Mouse (Mus musculus) stomach, embryonic 15.5 days (tissue): ENCODE results near the gene Rars. TPM values are rescaled to one million over a fixed set of nuclear protein-coding genes. Genes with fewer than 3 reads are reported as not detected.
A peak's percentile ranks its signal among the peaks of the same experiment; 100 is the strongest.

ENCODE experiments used
- ATAC-seq: fragments of 200-750 bp; cut with Nextera tagmentation; 2 replicates; pipeline ENCODE4 v1.8.0; 2017; ENCODE audit warnings: low read depth, moderate number of reproducible peaks, moderate TSS enrichment; ENCODE audit not compliant: insufficient read depth, low FRiP score
- H3K27ac ChIP-seq: fragments of 300-500 bp; sonication (generic); 2 replicates; pipeline ENCODE4 v1.5.1; 2015; ENCODE audit warnings: mild to moderate bottlenecking, inconsistent platforms
- H3K27me3 ChIP-seq: fragments of 300-500 bp; sonication (generic); replicated peaks from 2 replicates; pipeline ENCODE4 v1.6.1; 2015; ENCODE audit warnings: inconsistent platforms
- H3K36me3 ChIP-seq: fragments of 300-500 bp; sonication (generic); 2 replicates; pipeline ENCODE4 v1.6.1; 2015; ENCODE audit warnings: inconsistent platforms
- H3K4me1 ChIP-seq: fragments of 300-500 bp; sonication (generic); 2 replicates; pipeline ENCODE4 v1.6.1; 2015; ENCODE audit warnings: inconsistent platforms
- H3K4me2 ChIP-seq: fragments of 300-500 bp; sonication (generic); 2 replicates; pipeline ENCODE4 v1.6.1; 2015; ENCODE audit warnings: mild to moderate bottlenecking, inconsistent platforms
- H3K4me3 ChIP-seq: fragments of 300-500 bp; sonication (generic); replicated peaks from 2 replicates; pipeline ENCODE4 v1.5.1; 2015; ENCODE audit warnings: inconsistent platforms
- H3K9ac ChIP-seq: fragments of 300-500 bp; sonication (generic); 2 replicates; pipeline ENCODE4 v1.6.1; 2015; ENCODE audit warnings: inconsistent platforms
- H3K9me3 ChIP-seq: fragments of 300-500 bp; sonication (generic); 2 replicates; pipeline ENCODE4 v1.6.1; 2016; ENCODE audit warnings: inconsistent platforms
- WGBS: fragments of 180-500 bp; shearing (Covaris S2); methylation state at CpG from one replicate; pipeline ENCODE4 v1.1.7; 2015; 5-methylcytosine and 5-hydroxymethylcytosine counted together
- polyA plus RNA-seq: library from polyadenylated mRNA; unstranded; fragments of >200 nt; fragmentation: Nextera tagmentation; extraction: Ambion mirVana; gene quantifications from 2 replicates; pipeline ENCODE4 v1.2.1, GENCODE M21; 2015

Rars gene
- polyA plus RNA-seq = 81.6 and 94.9 TPM in 2 replicates

DNA sequence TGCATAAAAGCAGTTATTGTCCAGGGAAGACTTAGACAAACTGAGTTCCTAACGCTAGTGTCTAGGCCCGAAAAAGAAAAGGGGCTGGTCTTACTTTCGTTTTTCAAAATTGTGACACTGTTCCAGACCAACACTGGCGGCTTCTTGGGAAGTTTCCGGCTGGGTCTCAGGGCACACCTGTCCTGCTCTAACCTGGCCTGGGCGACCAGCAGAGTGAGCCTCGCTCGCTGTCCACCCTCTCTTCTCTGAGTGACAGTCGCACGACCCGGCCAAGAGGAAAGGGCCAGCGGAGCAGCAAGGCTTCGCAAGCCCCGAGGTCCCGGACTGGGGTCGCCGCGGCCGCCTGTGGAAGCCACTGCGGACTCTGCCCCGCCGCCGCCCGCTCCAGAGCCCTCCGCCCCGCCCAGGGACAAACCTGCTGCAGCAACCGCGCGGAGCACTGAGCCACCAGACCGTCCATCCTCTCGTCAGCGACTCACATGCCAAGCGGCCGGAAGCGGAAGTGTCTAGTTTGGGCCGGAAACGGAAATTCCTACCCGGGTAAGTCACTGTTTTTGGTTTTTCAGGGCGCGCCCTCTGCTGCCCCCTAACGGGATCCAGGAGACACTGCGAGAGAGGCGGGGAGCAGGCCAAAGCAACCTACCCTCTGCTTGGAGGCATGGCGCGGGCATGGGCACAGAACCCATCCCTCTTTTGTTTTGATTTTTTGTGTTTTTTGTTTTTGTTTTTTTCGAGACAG lies at the start of gene Rars:
Gene Rars (minus strand): TSS at position 485 of the 739 bp plus-strand sequence.
- peak; percentile 70 for ATAC-seq
- H3K9me3 ChIP-seq = no peaks in the 10 kb centered on the region
- H3K4me1 ChIP-seq = peaks cover 10% of the 10 kb centered on the region; the same call in 1 of the 2 replicates
- no peaks in the 10 kb centered on the region for H3K27me3 ChIP-seq
- peak within 1 kb of the TSS; percentile 98 for H3K4me3 ChIP-seq
- H3K27ac ChIP-seq = peak within 1 kb of the TSS; percentile 73
- under 1% methylated on average over 46 of the region's 46 CpGs for WGBS
- H3K4me2 ChIP-seq = peak within 1 kb of the TSS; percentile 65
- peak within 1 kb of the TSS; percentile 97 for H3K9ac ChIP-seq
- 0 out of 2 replicates have a peak, but pooled peaks cover 3% of the 10 kb centered on the region for H3K36me3 ChIP-seq

DNA sequence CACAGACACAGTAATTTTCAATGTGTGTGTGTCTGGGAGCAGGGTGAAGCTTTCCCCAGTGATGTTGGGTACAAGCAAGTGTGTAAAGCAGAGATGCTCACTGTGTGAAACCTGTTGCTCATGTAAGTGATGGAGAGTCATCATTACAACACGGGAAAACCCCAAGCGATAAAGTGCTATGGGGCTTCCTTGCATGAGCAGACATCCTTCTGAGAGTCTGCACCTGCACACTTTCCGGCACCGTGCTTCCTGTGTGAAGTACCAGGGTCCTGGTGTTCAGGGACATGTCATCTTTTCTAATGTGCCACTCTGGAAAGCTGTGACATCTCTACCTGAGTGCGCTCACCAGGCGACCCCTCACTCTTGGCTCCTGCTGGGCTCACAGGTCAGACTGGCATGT lies 48.5 kb upstream of the Rars start:
- WGBS = 91% methylated on average over 6 of the region's 6 CpGs
- no peak overlapping the region for H3K4me2 ChIP-seq
- no peaks in the 10 kb centered on the region for H3K4me1 ChIP-seq
- H3K4me3 ChIP-seq = no peak overlapping the region
- H3K27me3 ChIP-seq = no peaks in the 10 kb centered on the region
- no peak overlapping the region for H3K9ac ChIP-seq
- no peaks in the 10 kb centered on the region for H3K36me3 ChIP-seq
- no peaks in the 10 kb centered on the region for H3K9me3 ChIP-seq
- no peak for ATAC-seq
- H3K27ac ChIP-seq = no peak overlapping the region

DNA sequence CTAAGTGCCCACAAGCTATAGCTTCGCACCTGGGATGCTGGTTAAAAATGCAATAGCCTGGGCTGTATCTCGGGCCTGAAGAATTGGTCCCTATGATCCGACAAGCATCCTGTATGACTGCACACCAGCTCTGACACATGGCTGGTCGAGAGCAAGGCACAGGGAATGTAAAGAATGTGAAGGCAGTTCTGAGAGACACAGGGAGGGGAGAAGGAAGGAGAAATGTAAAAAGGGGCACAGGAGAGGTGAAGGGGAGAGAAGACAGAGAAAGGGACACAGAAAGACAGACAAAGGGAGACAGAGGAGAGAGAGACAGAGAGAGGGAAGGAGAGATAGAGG lies 44.2 kb upstream of the Rars start:
- 44% methylated on average over 4 of the region's 4 CpGs for WGBS
- H3K4me3 ChIP-seq = no peak overlapping the region
- no peak overlapping the region for H3K4me2 ChIP-seq

DNA sequence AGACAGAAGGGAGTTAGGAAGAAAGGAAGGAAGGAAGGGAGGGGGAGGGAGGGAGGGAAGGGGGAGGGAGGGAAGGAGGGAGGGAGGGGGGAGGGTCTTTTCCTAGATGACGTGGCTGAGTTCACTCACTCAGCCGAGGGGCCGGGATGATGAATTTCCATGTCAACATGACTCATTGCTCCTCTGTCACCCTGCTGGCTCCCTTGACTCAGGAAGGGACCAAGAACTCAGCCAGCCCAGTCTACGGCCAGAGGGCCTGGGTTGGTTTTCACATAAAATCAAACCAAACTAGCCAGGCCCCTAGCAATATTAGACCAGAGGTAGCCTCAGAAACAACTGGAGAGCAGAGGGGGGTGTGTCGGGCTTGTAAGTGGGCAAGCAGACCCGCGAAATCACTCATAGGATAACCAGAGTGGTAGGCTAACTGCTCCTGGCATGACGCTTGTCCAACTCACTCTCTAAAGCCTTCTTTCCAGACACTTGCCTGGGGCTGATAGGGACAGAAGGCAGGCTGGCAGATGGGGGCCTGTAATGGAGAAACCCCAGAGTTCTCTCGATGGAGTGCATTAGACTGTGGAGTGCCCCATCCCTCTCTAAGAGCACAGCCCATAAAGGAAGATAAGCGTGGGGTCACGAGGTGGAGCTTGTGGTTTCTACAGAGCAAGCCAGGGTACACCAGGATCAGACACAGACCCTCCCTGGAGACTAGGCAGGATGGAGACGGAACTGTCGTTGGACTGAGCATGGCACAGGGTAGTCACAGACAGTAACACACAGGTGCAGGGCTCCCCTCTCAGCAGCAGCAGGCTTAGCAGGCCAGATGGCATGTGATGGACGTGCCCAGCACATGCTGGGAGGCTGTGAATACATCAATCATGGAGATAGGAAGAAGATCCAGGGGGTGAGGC lies 43.6 kb upstream of the Rars start:
- Histone ChIP-seq H3K27me3 (no peaks in the 10 kb centered on the region), H3K9me3 (no peaks in the 10 kb centered on the region), H3K4me1 (no peaks in the 10 kb centered on the region), H3K9ac (no peak overlapping the region), H3K4me2 (no peak overlapping the region), H3K4me3 (no peak overlapping the region), H3K27ac (no peak overlapping the region), H3K36me3 (no peaks in the 10 kb centered on the region)
- WGBS = 50% methylated on average over 14 of the region's 14 CpGs
- no peak for ATAC-seq

More for the DNA sequence above, 44.2 kb upstream of the Rars start:
- H3K9me3 ChIP-seq = no peaks in the 10 kb centered on the region
- H3K27ac ChIP-seq = no peak overlapping the region
- no peaks in the 10 kb centered on the region for H3K36me3 ChIP-seq
- ATAC-seq = no peak
- H3K27me3 ChIP-seq = no peaks in the 10 kb centered on the region
- no peak overlapping the region for H3K9ac ChIP-seq
- H3K4me1 ChIP-seq = no peaks in the 10 kb centered on the region

DNA sequence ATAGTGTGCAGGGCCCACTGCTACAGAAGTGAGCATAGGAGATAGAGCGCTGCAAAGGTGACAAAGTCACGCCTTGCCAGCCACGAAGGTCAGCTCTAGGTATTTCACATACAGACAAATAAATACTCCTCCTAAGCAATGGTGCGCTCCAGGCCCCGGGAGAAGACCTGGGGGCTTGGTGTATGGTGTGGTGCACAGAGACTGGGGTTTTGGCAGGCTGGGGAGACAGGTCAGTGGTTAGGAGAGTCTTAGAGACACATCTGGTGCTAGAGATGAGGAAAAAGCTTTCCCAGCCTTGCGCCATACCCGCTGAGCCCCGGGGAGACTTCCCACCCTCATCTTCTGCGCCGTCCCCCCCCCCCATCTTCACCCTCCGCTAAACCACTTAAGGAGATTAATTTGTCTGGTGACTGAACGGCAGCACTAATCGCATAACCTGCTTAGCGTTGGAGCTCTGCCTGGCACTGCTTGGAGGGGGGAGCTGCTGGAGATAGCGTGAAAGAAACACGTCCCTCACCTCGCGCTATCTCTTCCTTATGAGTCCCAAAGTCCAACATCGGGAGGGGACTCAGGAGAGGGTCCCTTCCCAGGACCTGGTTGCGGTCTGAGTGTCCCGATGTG lies 39.4 kb upstream of the Rars start:
- H3K4me2 ChIP-seq = peak overlapping the region; percentile 16; the same call in 1 of the 2 replicates

DNA sequence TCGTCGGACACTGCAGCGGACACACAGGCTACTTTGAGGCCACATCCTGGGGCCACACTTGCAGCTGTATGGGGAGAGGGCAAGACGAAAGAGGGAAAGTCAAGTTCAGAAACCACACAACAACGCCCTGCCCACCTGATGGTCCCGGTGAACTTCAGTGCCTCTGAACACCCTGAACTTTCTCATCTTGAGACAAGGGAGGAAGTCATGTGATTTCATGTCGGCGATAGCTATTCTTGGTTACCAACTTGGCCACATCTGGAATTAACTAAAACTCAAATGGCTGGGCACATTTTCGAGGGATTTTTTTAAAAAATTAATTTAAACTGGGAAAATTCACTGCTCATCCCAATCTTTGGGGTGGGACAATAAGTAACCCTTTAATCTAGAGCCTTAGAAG lies 36.7 kb upstream of the Rars start:
- 87% methylated on average over 9 of the region's 9 CpGs for WGBS
- Histone ChIP-seq H3K4me2 (no peak overlapping the region), H3K27me3 (no peaks in the 10 kb centered on the region), H3K4me3 (no peak overlapping the region), H3K9ac (no peak overlapping the region), H3K4me1 (no peaks in the 10 kb centered on the region), H3K36me3 (no peaks in the 10 kb centered on the region), H3K9me3 (no peaks in the 10 kb centered on the region), H3K27ac (no peak overlapping the region)
- ATAC-seq = no peak

More for the DNA sequence above, 39.4 kb upstream of the Rars start:
- ATAC-seq = no peak
- Histone ChIP-seq H3K36me3 (no peaks in the 10 kb centered on the region), H3K4me1 (no peaks in the 10 kb centered on the region), H3K27me3 (no peaks in the 10 kb centered on the region), H3K9me3 (no peaks in the 10 kb centered on the region), H3K9ac (no peak overlapping the region), H3K27ac (no peak overlapping the region), H3K4me3 (no peak overlapping the region)
- WGBS = 36% methylated on average over 21 of the region's 21 CpGs

DNA sequence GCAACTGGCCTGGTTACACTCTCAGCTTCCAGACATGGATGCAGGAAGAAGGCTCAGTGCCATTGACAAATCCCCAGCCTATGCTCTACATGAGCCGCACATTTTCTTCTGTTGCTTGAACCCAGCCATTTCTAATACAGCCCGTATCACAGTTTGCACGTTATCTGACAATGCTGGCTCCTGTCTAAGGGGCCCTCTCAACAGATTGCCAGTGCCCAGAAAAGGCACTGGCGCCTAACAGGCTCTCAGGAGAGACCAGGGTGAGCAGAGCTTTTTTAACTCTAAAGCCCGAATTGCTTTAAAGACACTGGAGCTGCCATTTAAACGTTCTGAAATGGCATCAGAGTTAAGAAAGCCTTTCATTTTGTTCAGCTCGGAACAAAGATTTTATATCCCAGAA lies 31.8 kb upstream of the Rars start:
- Histone ChIP-seq H3K27me3 (no peaks in the 10 kb centered on the region), H3K9me3 (no peaks in the 10 kb centered on the region), H3K4me2 (no peak overlapping the region), H3K36me3 (no peaks in the 10 kb centered on the region), H3K4me3 (no peak overlapping the region), H3K27ac (no peak overlapping the region), H3K4me1 (no peaks in the 10 kb centered on the region), H3K9ac (no peak overlapping the region)
- 78% methylated on average over 7 of the region's 7 CpGs for WGBS
- no peak for ATAC-seq

DNA sequence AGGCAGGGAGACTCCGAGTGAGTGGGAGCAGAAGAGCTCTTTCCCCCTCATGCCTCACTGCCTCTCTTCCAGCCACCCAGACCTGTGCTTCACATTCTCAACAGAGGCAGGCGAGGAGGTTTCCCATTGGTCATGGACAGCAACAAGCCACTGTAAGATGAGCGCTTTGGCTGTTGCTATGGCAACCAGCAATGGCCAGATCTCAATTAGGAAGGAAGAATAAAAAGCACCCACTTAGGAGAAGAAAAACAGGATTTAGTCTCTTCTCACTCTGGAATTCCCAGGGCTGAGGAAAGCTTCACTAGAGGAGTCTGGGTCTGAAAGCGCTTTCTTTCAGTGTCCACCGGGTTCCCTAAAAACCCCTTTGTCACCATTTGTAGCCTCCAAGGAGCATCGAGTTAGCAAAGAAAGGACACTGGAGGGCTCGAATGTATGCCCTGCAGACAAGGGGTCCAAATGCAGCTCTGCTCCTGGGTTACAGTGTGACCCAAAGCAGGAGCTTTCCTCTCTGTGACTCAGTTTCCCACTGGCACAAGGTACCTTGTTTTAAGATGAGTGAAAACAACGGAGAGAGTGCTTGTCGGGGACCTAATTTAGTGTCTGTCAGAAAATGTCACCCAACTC lies 30.8 kb upstream of the Rars start:
- Histone ChIP-seq H3K4me1 (no peaks in the 10 kb centered on the region), H3K27me3 (no peaks in the 10 kb centered on the region), H3K4me2 (no peak overlapping the region), H3K9me3 (no peaks in the 10 kb centered on the region), H3K36me3 (no peaks in the 10 kb centered on the region), H3K27ac (no peak overlapping the region), H3K9ac (no peak overlapping the region), H3K4me3 (no peak overlapping the region)
- 0 out of 2 replicates have a peak, but pooled peaks have one; percentile 57 for ATAC-seq
- WGBS = 40% methylated on average over 9 of the region's 9 CpGs

DNA sequence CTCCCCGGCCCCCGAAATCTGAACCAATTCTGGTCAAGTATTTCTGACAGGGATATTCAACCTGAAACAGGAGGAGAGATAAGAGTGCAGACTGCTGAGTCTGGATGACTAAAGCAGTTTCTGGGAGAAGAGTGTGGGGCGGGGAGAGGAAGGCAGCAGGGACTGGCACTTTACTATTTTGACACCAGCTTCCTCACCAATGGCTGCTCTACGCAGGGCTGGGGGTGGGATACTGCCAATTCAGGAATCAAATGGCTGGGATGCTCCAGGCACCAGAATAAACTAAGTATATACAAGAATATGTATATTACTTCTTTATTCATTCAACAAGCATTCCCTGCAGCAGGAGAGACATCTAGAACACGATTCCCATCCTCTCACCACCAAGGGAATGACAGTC lies 29.3 kb upstream of the Rars start:
- Histone ChIP-seq H3K4me2 (no peak overlapping the region), H3K9me3 (no peaks in the 10 kb centered on the region), H3K4me3 (no peak overlapping the region), H3K4me1 (no peaks in the 10 kb centered on the region), H3K27me3 (no peaks in the 10 kb centered on the region), H3K27ac (no peak overlapping the region), H3K9ac (no peak overlapping the region), H3K36me3 (no peaks in the 10 kb centered on the region)
- WGBS = 84% methylated on average over 5 of the region's 5 CpGs
- no peak for ATAC-seq

DNA sequence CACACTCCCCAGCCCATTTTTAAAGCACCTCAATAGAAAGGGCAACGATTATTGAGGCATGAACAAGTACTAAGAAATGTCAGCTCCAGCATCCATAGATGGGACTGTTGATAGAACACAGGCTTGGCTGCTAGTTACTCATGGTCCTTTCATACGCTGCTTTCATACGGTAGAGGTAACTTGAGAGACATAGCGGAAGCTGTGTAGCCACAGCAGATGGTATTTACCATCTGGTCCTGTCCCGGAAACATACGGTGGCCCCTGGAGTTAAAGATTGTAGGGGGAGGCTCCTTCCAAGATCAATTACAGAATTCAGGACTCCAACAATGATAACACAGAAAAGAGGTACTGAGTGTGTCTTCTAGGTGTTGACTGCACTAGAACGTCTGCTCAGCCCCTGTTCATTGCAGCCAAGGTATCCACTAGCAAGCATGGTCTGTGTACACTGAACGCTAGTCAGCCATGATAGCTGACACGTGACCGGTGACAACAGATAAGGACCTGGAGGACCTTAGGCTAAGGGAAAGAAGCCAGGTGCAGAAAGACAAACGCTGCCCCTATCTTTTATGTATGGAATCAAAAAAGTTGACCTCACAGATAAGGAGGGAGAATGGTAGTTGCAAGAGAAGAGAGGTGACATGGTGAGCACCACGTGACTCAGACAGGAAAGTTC lies 23.2 kb upstream of the Rars start:
- no peaks in the 10 kb centered on the region for H3K9me3 ChIP-seq
- WGBS = 67% methylated on average over 12 of the region's 12 CpGs
- H3K4me2 ChIP-seq = no peak overlapping the region
- H3K36me3 ChIP-seq = no peaks in the 10 kb centered on the region
- H3K4me1 ChIP-seq = no peaks in the 10 kb centered on the region
- no peak overlapping the region for H3K4me3 ChIP-seq
- H3K27ac ChIP-seq = no peak overlapping the region
- H3K9ac ChIP-seq = no peak overlapping the region
- peak; percentile 48; the same call in 1 of the 2 replicates for ATAC-seq
- H3K27me3 ChIP-seq = no peaks in the 10 kb centered on the region

DNA sequence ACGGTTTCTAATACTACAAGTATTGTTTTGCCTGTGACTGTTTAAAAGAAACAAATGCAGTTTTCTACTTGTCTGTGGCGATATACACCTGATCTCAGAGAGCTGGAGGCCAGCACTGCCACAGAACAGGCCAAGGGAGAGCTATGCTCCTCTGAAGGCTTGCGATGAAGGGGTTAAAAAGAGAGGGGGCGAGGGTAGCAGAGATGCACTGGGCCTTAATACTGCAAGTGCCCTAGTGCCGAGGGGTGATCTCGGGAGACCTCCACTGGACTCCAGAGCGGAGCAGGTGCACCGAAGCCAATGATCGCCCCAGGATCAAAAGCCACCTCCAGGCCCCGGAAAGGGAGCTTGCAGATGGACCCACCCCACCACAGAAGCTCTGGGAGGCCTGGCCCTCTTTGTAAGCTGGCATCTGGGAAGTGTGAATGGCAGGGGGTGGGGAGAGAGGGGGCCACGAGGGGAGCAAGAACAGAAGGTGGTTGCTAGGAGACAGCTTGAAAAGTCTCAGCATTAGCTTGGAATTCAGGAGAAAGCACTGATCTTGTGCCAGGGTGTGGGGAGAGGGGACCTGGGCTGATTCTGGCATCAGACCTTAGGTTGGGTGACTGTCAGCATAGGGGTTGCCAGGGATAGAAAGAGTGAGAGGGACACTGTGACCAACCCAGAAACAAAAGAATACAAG lies 22.2 kb upstream of the Rars start:
- no peak for ATAC-seq
- Histone ChIP-seq H3K9ac (no peak overlapping the region), H3K9me3 (no peaks in the 10 kb centered on the region), H3K36me3 (peaks cover 5% of the 10 kb centered on the region; the same call in 1 of the 2 replicates), H3K27ac (no peak overlapping the region), H3K4me1 (no peaks in the 10 kb centered on the region), H3K27me3 (no peaks in the 10 kb centered on the region), H3K4me2 (no peak overlapping the region), H3K4me3 (no peak overlapping the region)
- 54% methylated on average over 11 of the region's 11 CpGs for WGBS
